Mouse (Mus musculus): ENCODE data around the gene Kat14.

DNA sequence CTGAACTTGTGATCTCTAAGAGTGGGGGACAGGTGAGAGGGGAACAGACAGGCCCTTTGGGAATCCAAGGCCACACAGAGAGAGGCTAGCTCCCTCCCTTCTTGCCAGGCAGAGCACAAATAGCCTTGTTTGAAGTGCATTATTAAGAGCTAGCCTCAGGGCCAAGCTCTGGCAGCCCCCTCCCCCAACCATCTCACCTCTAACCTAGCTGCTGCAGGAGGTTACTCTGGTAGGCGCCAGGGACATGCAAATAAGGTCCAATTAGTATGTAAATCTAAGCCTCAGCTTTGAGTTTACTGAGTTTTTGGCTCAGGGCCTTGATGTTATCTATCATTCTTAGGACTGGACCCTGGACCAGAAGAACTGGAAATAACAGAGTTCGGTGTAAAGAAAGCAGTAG is 49.3 kb downstream of the Kat14 start:
- peak; percentile 93 for TF ChIP-seq EP300 (IDR thresholded peaks at IDR 0.05; ENCODE audit: insufficient read depth, low read depth, low read length)
- no peak for TF ChIP-seq CTCF (IDR thresholded peaks at IDR 0.05; ENCODE audit: low read depth, low read length)
